Mouse (Mus musculus) stomach, embryonic 15.5 days (tissue): ENCODE results near the gene Dda1. TPM values are rescaled to one million over a fixed set of nuclear protein-coding genes. Genes with fewer than 3 reads are reported as not detected.
A peak's percentile ranks its signal among the peaks of the same experiment; 100 is the strongest.

Experiments used
- ATAC-seq: fragments of 200-750 bp; cut with Nextera tagmentation; 2 replicates; pipeline ENCODE4 v1.8.0; 2017; ENCODE audit warnings: low read depth, moderate number of reproducible peaks, moderate TSS enrichment; ENCODE audit not compliant: insufficient read depth, low FRiP score
- H3K27ac ChIP-seq: fragments of 300-500 bp; sonication (generic); 2 replicates; pipeline ENCODE4 v1.5.1; 2015; ENCODE audit warnings: mild to moderate bottlenecking, inconsistent platforms
- H3K27me3 ChIP-seq: fragments of 300-500 bp; sonication (generic); replicated peaks from 2 replicates; pipeline ENCODE4 v1.6.1; 2015; ENCODE audit warnings: inconsistent platforms
- H3K36me3 ChIP-seq: fragments of 300-500 bp; sonication (generic); 2 replicates; pipeline ENCODE4 v1.6.1; 2015; ENCODE audit warnings: inconsistent platforms
- H3K4me1 ChIP-seq: fragments of 300-500 bp; sonication (generic); 2 replicates; pipeline ENCODE4 v1.6.1; 2015; ENCODE audit warnings: inconsistent platforms
- H3K4me2 ChIP-seq: fragments of 300-500 bp; sonication (generic); 2 replicates; pipeline ENCODE4 v1.6.1; 2015; ENCODE audit warnings: mild to moderate bottlenecking, inconsistent platforms
- H3K4me3 ChIP-seq: fragments of 300-500 bp; sonication (generic); replicated peaks from 2 replicates; pipeline ENCODE4 v1.5.1; 2015; ENCODE audit warnings: inconsistent platforms
- H3K9ac ChIP-seq: fragments of 300-500 bp; sonication (generic); 2 replicates; pipeline ENCODE4 v1.6.1; 2015; ENCODE audit warnings: inconsistent platforms
- H3K9me3 ChIP-seq: fragments of 300-500 bp; sonication (generic); 2 replicates; pipeline ENCODE4 v1.6.1; 2016; ENCODE audit warnings: inconsistent platforms
- WGBS: fragments of 180-500 bp; shearing (Covaris S2); methylation state at CpG from one replicate; pipeline ENCODE4 v1.1.7; 2015; 5-methylcytosine and 5-hydroxymethylcytosine counted together
- polyA plus RNA-seq: library from polyadenylated mRNA; unstranded; fragments of >200 nt; fragmentation: Nextera tagmentation; extraction: Ambion mirVana; gene quantifications from 2 replicates; pipeline ENCODE4 v1.2.1, GENCODE M21; 2015

Dda1 gene
- polyA plus RNA-seq, 1 experiment from 2014 or later: 92.4 TPM

- no peak overlapping the region for H3K9ac ChIP-seq
- H3K27ac ChIP-seq: no peak overlapping the region
- H3K4me2 ChIP-seq: 0 out of 2 replicates have a peak overlapping the region, but pooled peaks have one; percentile 12
- H3K36me3 ChIP-seq: no peaks in the 10 kb centered on the region
- peak; percentile 75 for ATAC-seq
- H3K9me3 ChIP-seq: no peaks in the 10 kb centered on the region
- 3% methylated on average over 17 of the region's 17 CpGs for WGBS
- peaks cover 15% of the 10 kb centered on the region for H3K27me3 ChIP-seq
- peaks cover 10% of the 10 kb centered on the region; the same call in 1 of the 2 replicates for H3K4me1 ChIP-seq
- no peak overlapping the region for H3K4me3 ChIP-seq
Observed at GRCm38 (mm10) chr8:71521634-71522033, 52.6 kb downstream of the Dda1 start.

GRCm38 (mm10) chr8:71525226-71526050, 56.4 kb downstream of the Dda1 start, which contains the start of gene Ccdc194:
Gene Ccdc194, minus strand, starts transcription at chr8:71525711.
- 17% methylated on average over 46 of the region's 46 CpGs for WGBS

More at GRCm38 (mm10) chr8:71525226-71526050, 56.4 kb downstream of the Dda1 start, which contains the start of gene Ccdc194:
- H3K36me3 ChIP-seq: no peaks in the 10 kb centered on the region
- no peak for ATAC-seq
- peaks cover 11% of the 10 kb centered on the region for H3K27me3 ChIP-seq
- 0 out of 2 replicates have a peak within 1 kb of the TSS, but pooled peaks have one; percentile 9 for H3K4me3 ChIP-seq
- H3K9ac ChIP-seq: no peak within 1 kb of the TSS
- H3K4me2 ChIP-seq: peak within 1 kb of the TSS; percentile 11; the same call in 1 of the 2 replicates
- H3K27ac ChIP-seq: peak within 1 kb of the TSS; percentile 46; the same call in 1 of the 2 replicates
- no peaks in the 10 kb centered on the region for H3K9me3 ChIP-seq
- H3K4me1 ChIP-seq: peaks cover 10% of the 10 kb centered on the region; the same call in 1 of the 2 replicates

Other genes with a start within 250 kb of the Dda1 start
- 17.8 and 22.7 TPM in 2 replicates for gene Myo9b, start 196.5 kb upstream of the Dda1 start, polyA plus RNA-seq
- 49.9 and 53.7 TPM in 2 replicates for gene Haus8, start 196.3 kb upstream of the Dda1 start, polyA plus RNA-seq
- gene Use1, start 102.4 kb upstream of the Dda1 start, polyA plus RNA-seq: 87.4 and 88.8 TPM in 2 replicates
- gene Ocel1, start 97.9 kb upstream of the Dda1 start, polyA plus RNA-seq: 8.0 TPM in 2 replicates
- gene Nr2f6, start 87.2 kb upstream of the Dda1 start, polyA plus RNA-seq: 80.9 and 81.8 TPM in 2 replicates
- 10.8 and 10.9 TPM in 2 replicates for gene Ushbp1, start 73.4 kb upstream of the Dda1 start, polyA plus RNA-seq
- 92.2 and 98.2 TPM in 2 replicates for gene Babam1, start 72.3 kb upstream of the Dda1 start, polyA plus RNA-seq
- 42.3 and 46.2 TPM in 2 replicates for gene Ankle1, start 63.2 kb upstream of the Dda1 start, polyA plus RNA-seq
- gene Abhd8, start 5.5 kb upstream of the Dda1 start, polyA plus RNA-seq: 42.0 and 44.0 TPM in 2 replicates
- 154 and 164 TPM in 2 replicates for gene Mrpl34, start 4.2 kb upstream of the Dda1 start, polyA plus RNA-seq
- gene Ano8, start 16.8 kb downstream of the Dda1 start, polyA plus RNA-seq: 1.5 and 1.8 TPM in 2 replicates
- gene Gtpbp3, start 18.9 kb downstream of the Dda1 start, polyA plus RNA-seq: 14.6 and 16.1 TPM in 2 replicates
- 84.8 and 90.0 TPM in 2 replicates for gene Plvap, start 42.6 kb downstream of the Dda1 start, polyA plus RNA-seq
- gene Ccdc194, start 56.5 kb downstream of the Dda1 start, polyA plus RNA-seq: 0.27 and 0.49 TPM in 2 replicates
- 52.3 and 53.9 TPM in 2 replicates for gene Bst2, start 68.3 kb downstream of the Dda1 start, polyA plus RNA-seq
- gene Mvb12a, start 73.7 kb downstream of the Dda1 start, polyA plus RNA-seq: 97.6 and 107 TPM in 2 replicates
- 4.0 and 7.1 TPM in 2 replicates for gene Tmem221, start 89.7 kb downstream of the Dda1 start, polyA plus RNA-seq
- gene Nxnl1, start 97.4 kb downstream of the Dda1 start, polyA plus RNA-seq: 0.08 and 0.15 TPM in 2 replicates
- gene Slc27a1, start 99.7 kb downstream of the Dda1 start, polyA plus RNA-seq: 37.1 and 38.8 TPM in 2 replicates
- 238 and 243 TPM in 2 replicates for gene Pgls, start 123.0 kb downstream of the Dda1 start, polyA plus RNA-seq
- 4.3 and 4.7 TPM in 2 replicates for gene Fam129c, start 128.4 kb downstream of the Dda1 start, polyA plus RNA-seq
- gene Colgalt1, start 141.8 kb downstream of the Dda1 start, polyA plus RNA-seq: 70.6 and 75.1 TPM in 2 replicates
- 1.1 TPM in 2 replicates for gene Unc13a, start 202.6 kb downstream of the Dda1 start, polyA plus RNA-seq
- 9.1 and 9.6 TPM in 2 replicates for gene Jak3, start 207.1 kb downstream of the Dda1 start, polyA plus RNA-seq
- 1.4 and 2.0 TPM in 2 replicates for gene Insl3, start 220.0 kb downstream of the Dda1 start, polyA plus RNA-seq
- 10.4 and 12.2 TPM in 2 replicates for gene B3gnt3, start 232.6 kb downstream of the Dda1 start, polyA plus RNA-seq